Mouse (Mus musculus) granulocyte monocyte progenitor cell, adult 5-6 weeks (primary cell): ENCODE results near the gene Ntrk2. TPM values are rescaled to one million over a fixed set of nuclear protein-coding genes. Genes with fewer than 3 reads are reported as not detected.
"Not testable (repeated sequence)": the region's sequence is repeated elsewhere in the genome, so short reads cannot be mapped to it uniquely, and the experiment has no call there.

Experiments used
- ATAC-seq: replicated peaks from 2 replicates; pipeline ENCODE4 v1.8.0; 2016; ENCODE audit warnings: mild to moderate bottlenecking, moderate TSS enrichment, inconsistent platforms; ENCODE audit not compliant: poor library complexity, severe bottlenecking
- total RNA-seq, 2 experiments: library from RNA; stranded (forward) in 1 of 2; stranded (reverse) in 1 of 2; fragments of 200-712, 200-1000 nt in 1 of 2; fragments of >200 nt in 1 of 2; fragmentation: Nextera tagmentation in 1 of 2; gene quantifications; 2 replicates each; pipeline ENCODE4 v1.2.3; 2014 to 2017

The Ntrk2 gene
- total RNA-seq, 2 experiments from 2014 or later = not detected

- ATAC-seq = no peak
Observed at GRCm38 (mm10) chr13:59092045-59092857, 285.9 kb downstream of the Ntrk2 start.

GRCm38 (mm10) chr13:59092858-59093154, 286.4 kb downstream of the Ntrk2 start:
- ATAC-seq = no peak

- no peak for ATAC-seq
Observed at GRCm38 (mm10) chr13:59094722-59095121, 288.4 kb downstream of the Ntrk2 start.

GRCm38 (mm10) chr13:59095811-59096391, 289.5 kb downstream of the Ntrk2 start:
- no peak for ATAC-seq

- ATAC-seq = no peak
Observed at GRCm38 (mm10) chr13:59100086-59100485, 293.7 kb downstream of the Ntrk2 start.

- not testable (repeated sequence) for ATAC-seq
Observed at GRCm38 (mm10) chr13:59107791-59108190, 301.4 kb downstream of the Ntrk2 start.

GRCm38 (mm10) chr13:59110107-59110506, 303.7 kb downstream of the Ntrk2 start:
- ATAC-seq = no peak

- no peak for ATAC-seq
Observed at GRCm38 (mm10) chr13:59114684-59115083, 308.3 kb downstream of the Ntrk2 start.

GRCm38 (mm10) chr13:59115551-59115950, 309.2 kb downstream of the Ntrk2 start:
- ATAC-seq = no peak

- no peak for ATAC-seq
Observed at GRCm38 (mm10) chr13:59117233-59117632, 310.9 kb downstream of the Ntrk2 start.

- ATAC-seq = no peak
Observed at GRCm38 (mm10) chr13:59119596-59120394, 313.4 kb downstream of the Ntrk2 start.

- ATAC-seq = no peak
Observed at GRCm38 (mm10) chr13:59143141-59143744, 336.9 kb downstream of the Ntrk2 start.

- no peak for ATAC-seq
Observed at GRCm38 (mm10) chr13:59144321-59144856, 338.0 kb downstream of the Ntrk2 start.

GRCm38 (mm10) chr13:59145677-59146555, 339.5 kb downstream of the Ntrk2 start:
- no peak for ATAC-seq

GRCm38 (mm10) chr13:59146616-59147015, 340.2 kb downstream of the Ntrk2 start:
- ATAC-seq = no peak

GRCm38 (mm10) chr13:59147976-59148375, 341.6 kb downstream of the Ntrk2 start:
- ATAC-seq = no peak

GRCm38 (mm10) chr13:59148793-59149192, 342.4 kb downstream of the Ntrk2 start:
- ATAC-seq = no peak

- no peak for ATAC-seq
Observed at GRCm38 (mm10) chr13:59164015-59164414, 357.6 kb downstream of the Ntrk2 start.

GRCm38 (mm10) chr13:59173840-59174239, 367.5 kb downstream of the Ntrk2 start:
- ATAC-seq = no peak

- ATAC-seq = no peak
Observed at GRCm38 (mm10) chr13:59176021-59176420, 369.7 kb downstream of the Ntrk2 start.
